Mouse (Mus musculus): Measurements from ENCODE around the gene Txn2.
"Not testable (repeated sequence)": the region's sequence is repeated elsewhere in the genome, so short reads cannot be mapped to it uniquely, and the experiment has no call there.

Txn2 gene

DNA sequence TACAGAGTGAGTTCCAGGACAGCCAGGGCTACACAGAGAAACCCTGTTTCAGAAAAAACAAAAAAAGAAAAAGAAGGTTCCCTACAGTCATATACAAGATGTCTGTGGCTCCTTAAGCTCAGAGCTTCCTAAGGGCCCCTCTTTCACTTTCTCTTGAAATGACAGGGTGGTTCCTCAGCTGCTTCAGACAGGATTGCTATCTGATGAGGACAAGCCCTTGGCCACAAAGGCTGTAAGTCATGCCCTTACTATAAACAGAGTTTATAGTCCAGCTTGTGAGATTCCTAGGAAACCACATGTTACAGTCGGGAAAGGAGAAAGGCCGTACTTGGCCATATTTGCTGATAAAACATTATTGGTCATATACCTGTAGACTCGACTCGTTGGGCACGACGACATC lies 52.9 kb downstream of the Txn2 start:
- no peak for DNase-seq (ENCODE audit: low spot score)

DNA sequence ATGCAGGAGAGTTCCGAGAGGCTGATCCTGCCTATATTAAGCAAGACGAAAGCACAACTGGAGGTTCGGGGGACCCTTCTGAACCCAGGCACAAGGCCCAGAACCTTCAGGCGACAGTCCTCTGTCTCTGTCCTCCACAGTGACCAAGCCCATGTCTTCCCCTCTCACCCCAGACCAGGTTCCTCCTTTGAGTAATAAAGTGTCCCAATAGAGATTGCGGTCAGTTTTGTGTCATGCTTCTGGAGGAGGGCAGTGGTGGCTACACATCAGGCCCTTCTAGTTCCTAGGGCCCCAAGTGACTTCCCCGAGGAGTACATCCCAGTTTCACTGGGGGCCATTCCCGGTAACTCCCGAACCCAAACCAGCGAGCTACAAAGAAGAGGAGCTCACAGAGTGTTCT lies 54.0 kb downstream of the Txn2 start:
- DNase-seq (ENCODE audit: low spot score), result no peak

DNA sequence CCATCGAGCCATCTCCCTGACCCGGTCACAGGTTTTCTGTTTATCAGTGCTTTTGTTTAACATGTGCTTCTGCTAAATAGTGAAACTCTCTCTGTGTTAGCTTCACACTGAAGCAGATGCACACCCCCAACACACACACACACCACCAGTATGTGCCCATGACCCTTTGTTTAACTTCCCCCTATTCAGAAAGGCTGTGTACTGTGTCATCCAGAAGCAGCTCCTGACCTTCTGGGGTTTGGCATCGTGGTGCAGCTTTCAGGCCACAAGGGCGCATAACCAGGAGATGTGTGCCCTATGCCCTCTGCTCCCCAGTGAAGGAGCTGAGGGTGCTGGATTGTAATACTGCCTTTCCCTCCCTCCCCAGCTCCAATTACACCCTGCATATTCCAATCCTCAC lies 54.5 kb downstream of the Txn2 start:
- no peak for DNase-seq (ENCODE audit: low spot score)

DNA sequence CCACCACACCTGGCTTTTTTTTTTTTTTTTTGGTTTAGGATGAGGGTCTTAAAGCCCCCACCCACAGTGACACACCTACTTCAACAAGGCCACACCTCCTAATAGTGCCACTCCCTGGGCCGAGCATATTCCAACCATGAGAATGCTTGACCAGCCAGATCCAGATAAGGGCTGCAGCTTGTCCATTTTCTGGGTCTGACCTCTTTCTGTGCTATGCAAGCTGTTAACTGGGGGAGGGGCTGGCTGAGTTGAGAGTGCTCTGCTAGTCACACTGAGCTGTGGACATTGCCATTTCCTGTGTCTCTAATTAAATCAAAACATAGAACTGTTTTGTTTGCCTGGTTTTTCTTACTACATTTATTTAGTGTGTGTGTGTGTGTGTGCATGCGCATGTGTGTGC lies 55.2 kb downstream of the Txn2 start:
- no peak for DNase-seq (ENCODE audit: low spot score)

DNA sequence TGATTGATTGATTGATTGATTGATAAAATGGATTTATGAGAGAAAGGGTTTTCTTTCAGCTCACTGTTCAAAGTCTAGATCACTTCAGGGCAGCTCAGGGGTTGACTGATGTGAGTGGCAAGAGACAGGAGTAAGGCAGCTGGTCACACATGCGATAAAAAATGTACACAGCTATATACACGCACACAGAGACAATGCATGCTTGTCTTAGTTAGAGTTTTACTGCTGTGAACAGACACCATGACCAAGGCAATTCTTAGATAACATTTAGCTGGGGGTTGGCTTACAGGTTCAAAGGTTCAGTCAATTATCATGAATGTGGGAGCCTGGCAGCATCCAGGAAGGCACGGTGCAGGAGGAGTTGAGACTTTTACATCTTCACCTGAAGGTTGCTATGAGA lies 55.8 kb downstream of the Txn2 start:
- no peak for DNase-seq (ENCODE audit: low spot score)

DNA sequence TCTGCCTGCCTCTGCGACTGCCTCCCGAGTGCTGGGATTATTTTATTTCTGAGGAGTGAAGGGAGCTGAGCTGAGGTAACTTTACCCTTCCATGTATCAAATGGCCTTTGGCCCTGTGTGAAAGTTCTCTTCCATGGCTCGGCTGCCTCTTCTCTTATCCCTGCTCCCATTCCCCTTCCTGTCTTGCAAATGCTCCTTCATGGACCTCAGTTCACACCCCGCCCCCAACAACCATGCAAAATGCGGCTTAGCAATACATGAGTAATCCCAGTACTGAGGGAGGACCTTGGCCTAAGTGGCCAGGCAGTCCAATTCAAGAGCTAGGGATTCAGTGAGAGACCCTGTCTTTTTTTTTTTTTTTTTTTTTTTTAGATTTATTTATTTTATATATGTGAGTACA lies 60.5 kb downstream of the Txn2 start:
- no peak for DNase-seq (ENCODE audit: low spot score)

DNA sequence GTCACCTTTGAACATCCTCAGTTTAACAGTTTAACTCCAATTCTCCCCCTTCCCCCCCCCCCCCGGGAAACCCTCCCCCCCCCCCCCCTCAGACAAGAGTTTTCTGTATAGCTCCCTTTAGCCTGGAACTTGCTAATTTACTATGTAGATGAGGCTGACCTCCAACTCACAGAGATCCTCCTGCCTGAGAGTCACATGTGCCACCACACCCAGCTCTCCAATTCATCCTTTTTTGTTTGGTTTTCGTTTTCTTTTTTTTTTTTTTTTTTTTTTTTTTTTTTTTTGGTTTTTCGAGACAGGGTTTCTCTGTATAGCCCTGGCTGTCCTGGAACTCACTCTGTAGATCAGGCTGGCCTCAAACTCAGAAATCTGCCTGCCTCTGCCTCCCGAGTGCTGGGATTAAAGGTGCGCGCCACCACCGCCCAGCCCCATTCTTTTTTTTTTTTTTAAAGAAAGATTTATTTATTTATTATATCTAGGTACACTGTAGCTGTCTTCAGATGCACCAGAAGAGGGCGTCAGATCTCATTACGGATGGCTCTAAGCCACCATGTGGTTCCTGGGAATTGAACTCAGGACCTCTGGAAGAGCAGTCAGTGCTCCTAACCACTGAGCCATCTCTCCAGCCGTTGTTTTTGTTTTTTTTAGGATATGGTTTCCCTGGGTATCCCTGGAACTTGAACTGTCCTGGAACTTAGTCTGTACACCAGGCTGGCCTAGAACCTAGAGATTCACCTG lies 61.4 kb downstream of the Txn2 start:
- not testable (repeated sequence) for DNase-seq (ENCODE audit: low spot score)

DNA sequence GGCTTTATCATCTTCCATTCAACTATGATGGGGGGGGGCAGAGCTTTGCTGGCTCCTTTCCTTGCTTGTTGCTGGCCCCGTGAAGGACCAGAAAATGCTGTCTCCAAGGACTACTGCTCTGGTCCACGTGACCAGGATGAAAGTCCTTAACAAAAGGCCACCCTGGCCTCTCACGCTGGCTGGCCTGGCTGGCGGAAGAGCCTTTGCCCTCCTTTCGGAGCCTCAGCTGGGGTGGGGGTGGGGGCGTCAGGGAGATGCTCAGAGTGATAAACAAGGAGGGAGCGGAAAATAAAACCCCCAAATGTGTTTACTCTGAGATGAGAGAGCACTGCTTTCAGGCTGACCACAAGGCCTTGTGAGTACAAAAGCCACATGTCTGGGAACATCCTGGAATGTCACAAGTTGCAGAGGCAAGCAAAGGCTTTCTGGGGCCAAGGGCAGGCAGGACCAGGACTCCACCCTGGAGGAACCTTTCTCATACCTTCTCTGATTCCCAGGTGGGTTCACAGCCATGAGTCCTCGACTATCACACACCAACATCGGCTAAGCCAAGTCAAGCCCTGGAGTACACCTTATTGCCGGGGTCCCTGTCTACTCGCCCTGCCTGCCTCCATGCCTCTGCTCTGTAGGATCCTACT lies 62.1 kb downstream of the Txn2 start:
- DNase-seq (ENCODE audit: low spot score), result no peak

Data from left cerebral cortex, adult 11 months (tissue).